Mouse (Mus musculus) midbrain, embryonic 14.5 days (tissue): ENCODE results near the gene Cfi. TPM values are rescaled to one million over a fixed set of nuclear protein-coding genes. Genes with fewer than 3 reads are reported as not detected.

ENCODE experiments used
- ATAC-seq: fragments of 200-750 bp; cut with Nextera tagmentation; 2 replicates; pipeline ENCODE4 v1.8.0; 2017; ENCODE audit warnings: moderate number of reproducible peaks, moderate library complexity; ENCODE audit not compliant: low FRiP score, low TSS enrichment
- DNase-seq: peaks from one replicate; pipeline ENCODE4 v3.0.0-alpha.2; 2015
- H3K27ac ChIP-seq: fragments of 300-500 bp; sonication (generic); replicated peaks from 2 replicates; pipeline ENCODE4 v1.5.1; 2014; ENCODE audit warnings: mild to moderate bottlenecking, low read depth, low read length, moderate library complexity
- H3K27me3 ChIP-seq: fragments of 300-500 bp; sonication (generic); 2 replicates; pipeline ENCODE4 v1.6.1; 2014; ENCODE audit warnings: low read length, control low read depth, mixed read lengths; ENCODE audit not compliant: control insufficient read depth, insufficient read depth
- H3K36me3 ChIP-seq: fragments of 300-500 bp; sonication (generic); 2 replicates; pipeline ENCODE4 v1.6.1; 2014; ENCODE audit warnings: low read length, control low read depth; ENCODE audit not compliant: control insufficient read depth, insufficient read depth
- H3K4me1 ChIP-seq: fragments of 300-500 bp; sonication (generic); 2 replicates; pipeline ENCODE4 v1.6.1; 2014; ENCODE audit warnings: mild to moderate bottlenecking, antibody characterized with exemption, low read length, control low read depth; ENCODE audit not compliant: control insufficient read depth, insufficient read depth
- H3K4me2 ChIP-seq: fragments of 300-500 bp; sonication (generic); 2 replicates; pipeline ENCODE4 v1.6.1; 2014; ENCODE audit warnings: mild to moderate bottlenecking, low read length, moderate library complexity
- H3K4me3 ChIP-seq: fragments of 300-500 bp; sonication (generic); replicated peaks from 2 replicates; pipeline ENCODE4 v1.5.1; 2014; ENCODE audit warnings: low read depth, low read length
- H3K9ac ChIP-seq: fragments of 300-500 bp; sonication (generic); replicated peaks from 2 replicates; pipeline ENCODE4 v1.6.1; 2014; ENCODE audit warnings: mild to moderate bottlenecking, low read length, moderate library complexity
- H3K9me3 ChIP-seq: fragments of 300-500 bp; sonication (generic); 2 replicates; pipeline ENCODE4 v1.6.1; 2016; ENCODE audit warnings: low read length, control low read depth, mixed read lengths; ENCODE audit not compliant: control insufficient read depth
- WGBS: fragments of 180-500 bp; shearing (Covaris S2); extraction: QIAGEN DNeasy Blood & Tissue Kit; methylation state at CpG from one replicate; pipeline ENCODE4 v1.1.7; 2014; 5-methylcytosine and 5-hydroxymethylcytosine counted together
- polyA plus RNA-seq: library from polyadenylated mRNA; unstranded; fragments of >200 nt; fragmentation: Nextera tagmentation; extraction: Ambion mirVana; gene quantifications from 2 replicates; pipeline ENCODE4 v1.2.1, GENCODE M21; 2014

The Cfi gene
- polyA plus RNA-seq, 1 experiment from 2014 or later, result 0.39 TPM

- Histone ChIP-seq H3K36me3 (no peaks in the 10 kb centered on the region), H3K27ac (no peak within 1 kb of the TSS), H3K9me3 (no peaks in the 10 kb centered on the region), H3K4me2 (peak within 1 kb of the TSS; percentile 70), H3K9ac (peak within 1 kb of the TSS; percentile 51), H3K4me3 (peak within 1 kb of the TSS; percentile 52), H3K27me3 (no peaks in the 10 kb centered on the region), H3K4me1 (0 out of 2 replicates have a peak, but pooled peaks cover 11% of the 10 kb centered on the region)
- under 1% methylated on average over 34 of the region's 34 CpGs for WGBS
- ATAC-seq (peak; percentile 89), DNase-seq (peak; percentile 80)
Observed at GRCm38 (mm10) chr3:129901271-129901809, 65.7 kb downstream of the Cfi start, which contains the start of gene Casp6. Gene Casp6 (plus strand): TSS chr3:129901425.

- Histone ChIP-seq H3K4me1 (0 out of 2 replicates have a peak, but pooled peaks cover 11% of the 10 kb centered on the region), H3K9ac (no peak overlapping the region), H3K4me3 (no peak overlapping the region), H3K27ac (no peak overlapping the region), H3K27me3 (no peaks in the 10 kb centered on the region), H3K9me3 (no peaks in the 10 kb centered on the region), H3K36me3 (0 out of 2 replicates have a peak, but pooled peaks cover under 1% of the 10 kb centered on the region), H3K4me2 (no peak overlapping the region)
- WGBS, result 96% methylated on average over 3 of the region's 3 CpGs
- ATAC-seq (no peak), DNase-seq (no peak)
Observed at GRCm38 (mm10) chr3:129903369-129903768, 67.7 kb downstream of the Cfi start.

GRCm38 (mm10) chr3:129903866-129904265 is 68.2 kb downstream of the Cfi start:
- DNase-seq (no peak), ATAC-seq (no peak)
- H3K4me3 ChIP-seq, result no peak overlapping the region
- H3K9ac ChIP-seq, result no peak overlapping the region
- H3K9me3 ChIP-seq, result no peaks in the 10 kb centered on the region
- no peak overlapping the region for H3K4me2 ChIP-seq
- peaks cover 5% of the 10 kb centered on the region; the same call in 1 of the 2 replicates for H3K36me3 ChIP-seq
- H3K27ac ChIP-seq, result no peak overlapping the region
- H3K4me1 ChIP-seq, result 0 out of 2 replicates have a peak, but pooled peaks cover 11% of the 10 kb centered on the region
- WGBS, result 86% methylated on average over 8 of the region's 8 CpGs
- no peaks in the 10 kb centered on the region for H3K27me3 ChIP-seq

- Histone ChIP-seq H3K4me3 (no peak overlapping the region), H3K4me1 (0 out of 2 replicates have a peak, but pooled peaks cover 11% of the 10 kb centered on the region), H3K36me3 (peaks cover 9% of the 10 kb centered on the region; the same call in 1 of the 2 replicates), H3K27me3 (no peaks in the 10 kb centered on the region), H3K27ac (no peak overlapping the region), H3K9ac (no peak overlapping the region), H3K9me3 (no peaks in the 10 kb centered on the region), H3K4me2 (no peak overlapping the region)
- no peak for DNase-seq
- 91% methylated on average over 7 of the region's 7 CpGs for WGBS
- no peak for ATAC-seq
Observed at GRCm38 (mm10) chr3:129904381-129905132, 68.9 kb downstream of the Cfi start.

GRCm38 (mm10) chr3:129912025-129912424 is 76.3 kb downstream of the Cfi start:
- Histone ChIP-seq H3K27me3 (no peaks in the 10 kb centered on the region), H3K27ac (no peak overlapping the region), H3K9ac (no peak overlapping the region), H3K36me3 (peaks cover 28% of the 10 kb centered on the region), H3K4me1 (no peaks in the 10 kb centered on the region), H3K4me3 (no peak overlapping the region), H3K9me3 (no peaks in the 10 kb centered on the region), H3K4me2 (no peak overlapping the region)
- ATAC-seq, result no peak
- 95% methylated on average over 14 of the region's 14 CpGs for WGBS
- no peak for DNase-seq

- Histone ChIP-seq H3K4me2 (no peak overlapping the region), H3K27me3 (no peaks in the 10 kb centered on the region), H3K4me3 (no peak overlapping the region), H3K9me3 (no peaks in the 10 kb centered on the region), H3K36me3 (peaks cover 28% of the 10 kb centered on the region), H3K9ac (no peak overlapping the region), H3K27ac (no peak overlapping the region), H3K4me1 (no peaks in the 10 kb centered on the region)
- no peak for DNase-seq
- ATAC-seq, result no peak
- 91% methylated on average over 13 of the region's 13 CpGs for WGBS
Observed at GRCm38 (mm10) chr3:129913241-129913640, 77.6 kb downstream of the Cfi start.

- H3K9me3 ChIP-seq, result no peaks in the 10 kb centered on the region
- no peak overlapping the region for H3K4me2 ChIP-seq
- H3K36me3 ChIP-seq, result 0 out of 2 replicates have a peak, but pooled peaks cover 8% of the 10 kb centered on the region
- H3K27ac ChIP-seq, result no peak overlapping the region
- H3K4me1 ChIP-seq, result no peaks in the 10 kb centered on the region
- no peak for DNase-seq
- no peak overlapping the region for H3K9ac ChIP-seq
- ATAC-seq, result no peak
- WGBS, result 92% methylated on average over 3 of the region's 3 CpGs
- no peak overlapping the region for H3K4me3 ChIP-seq
- no peaks in the 10 kb centered on the region for H3K27me3 ChIP-seq
Observed at GRCm38 (mm10) chr3:129917424-129917823, 81.7 kb downstream of the Cfi start.

- ATAC-seq (peak; percentile 73; the same call in 1 of the 2 replicates), DNase-seq (peak; percentile 86)
- 0 out of 2 replicates have a peak, but pooled peaks cover 6% of the 10 kb centered on the region for H3K36me3 ChIP-seq
- H3K9me3 ChIP-seq, result no peaks in the 10 kb centered on the region
- no peaks in the 10 kb centered on the region for H3K27me3 ChIP-seq
- WGBS, result 11% methylated on average over 13 of the region's 13 CpGs
- H3K4me3 ChIP-seq, result no peak overlapping the region
- no peaks in the 10 kb centered on the region for H3K4me1 ChIP-seq
- no peak overlapping the region for H3K4me2 ChIP-seq
- H3K9ac ChIP-seq, result no peak overlapping the region
- H3K27ac ChIP-seq, result no peak overlapping the region
Observed at GRCm38 (mm10) chr3:129918434-129918833, 82.8 kb downstream of the Cfi start.
